Mouse (Mus musculus) kidney, postnatal 4 days (tissue): ENCODE results near the gene D17Wsu92e.
A peak's percentile ranks its signal among the peaks of the same experiment; 100 is the strongest.

Source experiments
- DNase-seq, 2 experiments: peaks; one replicate each; pipeline ENCODE4 v3.0.0; 2021; ENCODE audit warnings: mixed read lengths in 2 of 2

D17Wsu92e gene

GRCm38 (mm10) chr17:27821407-27822338, 1.2 kb upstream of the D17Wsu92e start:
- DNase-seq, result peak; percentile 59 to 71

DNA sequence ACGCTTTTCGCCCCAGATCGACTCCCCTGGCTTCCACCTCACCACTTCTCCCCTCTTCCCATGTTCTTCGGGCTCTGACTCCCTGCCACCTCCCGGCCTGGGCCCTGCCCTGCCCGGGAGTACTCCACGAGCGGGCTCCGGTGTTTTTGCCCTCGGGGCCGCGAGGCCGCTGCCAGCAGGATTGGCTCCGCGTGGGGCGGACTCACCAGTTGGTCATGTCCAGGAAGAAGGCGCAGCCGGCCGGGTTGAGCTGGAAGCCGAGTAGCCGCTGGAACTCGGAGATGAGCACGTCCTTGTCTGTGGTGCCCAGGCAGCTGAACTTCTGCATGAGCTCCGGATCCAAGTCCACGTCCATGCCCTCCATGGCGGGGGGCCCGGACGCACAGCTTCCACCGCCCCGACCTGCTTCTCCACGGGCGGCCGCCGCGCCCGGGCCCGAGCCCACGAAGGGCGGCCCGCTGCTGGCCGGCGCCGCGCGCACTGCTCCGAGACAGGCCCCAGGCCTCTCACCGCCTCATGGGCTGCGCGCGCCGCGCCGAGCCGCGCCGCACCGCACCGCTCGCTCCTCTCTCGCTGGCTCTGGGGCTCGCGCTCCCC, 379 bp downstream of the D17Wsu92e start:
- DNase-seq, result peak; percentile 69 to 81

- peak; percentile 50 to 61 for DNase-seq
These were observed 902 bp downstream of the D17Wsu92e start for GRCm38 (mm10) chr17:27819521-27819970.

DNA sequence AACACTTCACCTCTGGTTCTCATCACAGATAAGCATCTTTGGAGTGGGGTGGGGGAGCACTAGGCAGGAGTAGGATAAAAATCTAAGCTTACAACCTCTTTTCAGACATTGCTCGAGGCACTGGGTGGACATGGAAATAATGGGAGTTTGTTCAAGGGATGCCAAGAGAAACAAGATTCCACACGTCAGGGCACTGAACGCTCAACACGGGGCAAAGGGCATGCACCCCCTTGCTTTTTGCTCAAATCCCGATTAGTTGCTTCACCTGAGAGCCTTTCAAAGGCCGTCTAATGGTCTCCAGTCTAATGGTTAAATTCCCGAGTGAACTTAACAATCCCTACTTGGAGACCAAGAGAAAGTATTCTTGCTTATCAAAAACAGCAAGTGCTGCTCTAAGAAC, 1.4 kb downstream of the D17Wsu92e start:
- DNase-seq, result no peak

DNA sequence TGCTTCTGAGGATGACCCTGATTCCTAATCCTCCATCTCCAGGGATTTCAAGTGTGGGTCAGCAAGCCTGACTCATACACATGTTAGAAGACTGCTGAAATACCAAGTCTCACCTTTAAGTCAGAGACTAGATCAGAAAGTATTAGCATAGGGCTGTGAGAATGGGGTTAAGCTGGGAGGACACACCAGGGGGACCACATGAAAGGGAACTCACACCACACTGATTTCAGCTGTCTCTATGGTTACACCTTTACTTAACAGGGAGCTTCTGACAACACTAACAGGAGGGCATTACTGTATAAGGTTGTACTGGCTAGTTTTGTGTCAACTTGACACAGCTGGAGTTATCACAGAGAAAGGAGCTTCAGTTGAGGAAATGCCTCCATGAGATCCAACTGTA, 5.8 kb downstream of the D17Wsu92e start:
- DNase-seq, result no peak

- no peak for DNase-seq
These were observed 8.5 kb downstream of the D17Wsu92e start for GRCm38 (mm10) chr17:27811980-27812379.

- no peak for DNase-seq
These were observed 9.7 kb downstream of the D17Wsu92e start for GRCm38 (mm10) chr17:27810569-27811331.

DNA sequence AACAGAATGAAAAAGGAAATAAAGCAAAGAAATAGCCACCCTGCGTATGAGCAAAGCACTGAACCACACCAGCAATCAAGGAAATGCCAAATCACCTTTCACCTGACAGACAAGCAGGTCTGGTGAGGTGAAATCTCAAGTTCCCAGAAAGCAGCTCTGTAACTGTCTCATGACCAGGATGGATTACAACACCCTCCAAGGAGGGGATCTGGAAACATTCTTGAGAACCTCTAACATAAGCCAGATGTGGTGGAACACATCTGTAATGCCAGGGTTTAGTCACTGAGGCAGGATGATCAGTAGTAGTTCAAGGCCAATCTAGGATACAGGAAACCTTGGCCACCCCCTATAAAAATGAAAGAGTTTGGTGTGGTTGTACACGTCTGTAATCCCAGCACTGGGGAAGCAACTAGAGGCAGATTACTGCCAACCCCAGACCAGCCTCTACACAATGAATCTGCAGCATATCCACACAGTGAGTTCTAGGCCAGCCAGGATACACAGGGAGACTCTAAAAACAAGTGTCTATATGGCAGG, 12.8 kb downstream of the D17Wsu92e start:
- DNase-seq, result no peak

- no peak for DNase-seq
These were observed 15.4 kb downstream of the D17Wsu92e start for GRCm38 (mm10) chr17:27804803-27805770.

DNA sequence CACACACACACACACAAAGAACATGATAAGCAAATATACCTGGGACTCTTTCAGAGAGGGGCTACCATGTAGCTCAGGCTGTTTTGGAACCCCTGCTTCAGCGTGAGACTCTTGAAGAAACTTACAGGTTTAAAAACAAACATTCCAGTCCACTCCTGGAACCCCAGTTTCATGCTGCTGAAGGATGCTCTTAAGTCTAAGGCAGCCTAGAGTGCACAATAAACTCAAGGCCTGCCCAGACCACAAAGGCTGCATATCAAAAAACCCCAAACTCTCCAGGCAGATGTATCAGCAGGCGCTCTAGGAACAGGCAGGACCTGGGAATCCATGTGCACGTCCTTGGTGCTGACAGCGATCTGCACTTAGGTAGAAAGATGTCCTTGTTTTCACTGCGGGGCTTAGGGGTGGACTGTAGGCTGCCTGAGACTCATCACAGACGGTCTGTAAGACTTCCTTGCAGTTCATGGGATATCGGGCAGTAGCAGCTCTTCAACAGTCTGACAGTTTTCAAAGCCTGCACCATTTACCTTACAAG, 16.2 kb downstream of the D17Wsu92e start:
- DNase-seq, result no peak

DNA sequence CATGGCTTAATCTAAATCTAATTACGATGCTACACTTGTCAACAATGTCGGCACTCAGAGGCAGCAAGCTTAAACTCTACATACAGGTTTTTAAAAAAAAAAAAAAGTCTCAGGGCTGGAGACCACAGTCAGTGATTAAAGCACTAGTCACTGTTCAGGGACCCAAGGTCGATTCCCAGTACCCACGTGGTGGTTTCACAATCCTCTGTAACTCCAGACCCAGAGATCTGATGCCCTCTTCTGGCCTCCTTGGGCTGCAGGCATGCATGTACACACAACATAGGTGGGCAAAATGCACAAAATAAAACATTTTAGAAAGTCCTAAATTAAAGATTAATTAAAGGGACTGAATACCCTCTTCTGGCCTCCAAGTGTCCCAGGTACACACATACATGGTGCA, 16.7 kb downstream of the D17Wsu92e start:
- no peak for DNase-seq

- DNase-seq, result no peak
These were observed 19.5 kb downstream of the D17Wsu92e start for GRCm38 (mm10) chr17:27800710-27801648.

- peak; percentile 52 to 65 for DNase-seq
These were observed 20.5 kb downstream of the D17Wsu92e start for GRCm38 (mm10) chr17:27799771-27800584.

GRCm38 (mm10) chr17:27797341-27797872, 23.0 kb downstream of the D17Wsu92e start:
- DNase-seq, result peak; percentile 62 to 72

DNA sequence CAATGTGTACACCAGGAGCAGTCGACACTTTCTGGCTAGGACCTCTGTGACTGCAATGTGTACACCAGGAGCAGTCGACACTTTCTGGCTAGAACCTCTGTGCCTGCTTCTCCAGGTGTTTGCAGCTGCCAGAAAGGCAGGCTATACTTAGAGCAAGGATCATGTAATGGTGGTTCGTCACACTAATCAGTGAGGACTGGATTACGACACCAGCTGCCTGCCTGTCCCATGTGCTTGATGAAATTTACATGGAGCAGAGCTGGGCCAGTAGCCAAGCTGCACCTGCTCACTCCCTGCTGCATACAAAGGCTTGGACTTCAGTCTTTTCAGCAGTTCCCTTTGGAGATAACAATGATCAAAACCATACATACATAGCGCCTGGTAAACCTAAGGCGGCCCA, 23.7 kb downstream of the D17Wsu92e start:
- peak; percentile 26 to 59 for DNase-seq

GRCm38 (mm10) chr17:27793144-27793543, 27.3 kb downstream of the D17Wsu92e start:
- DNase-seq, result peak; percentile 13 to 26

GRCm38 (mm10) chr17:27792516-27792915, 27.9 kb downstream of the D17Wsu92e start:
- DNase-seq, result no peak

DNA sequence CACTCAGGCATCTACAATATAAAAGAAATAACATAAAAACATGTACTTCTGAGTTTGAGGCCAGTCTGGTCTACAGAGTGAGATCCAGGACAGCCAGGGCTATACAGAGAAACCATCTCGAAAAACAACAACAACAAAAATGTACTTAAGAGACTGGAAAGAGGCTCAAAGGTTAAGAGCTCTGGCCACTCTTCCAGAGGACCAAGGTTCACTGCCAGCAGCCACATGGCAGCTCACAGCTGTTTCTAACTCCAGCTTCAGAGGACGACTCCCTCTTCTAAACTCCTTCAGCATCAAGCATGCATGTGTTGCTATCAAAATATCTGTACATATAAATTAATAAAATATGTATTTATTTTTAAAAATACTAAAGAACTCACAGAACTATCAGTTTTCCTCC, 28.9 kb downstream of the D17Wsu92e start:
- DNase-seq, result no peak

DNA sequence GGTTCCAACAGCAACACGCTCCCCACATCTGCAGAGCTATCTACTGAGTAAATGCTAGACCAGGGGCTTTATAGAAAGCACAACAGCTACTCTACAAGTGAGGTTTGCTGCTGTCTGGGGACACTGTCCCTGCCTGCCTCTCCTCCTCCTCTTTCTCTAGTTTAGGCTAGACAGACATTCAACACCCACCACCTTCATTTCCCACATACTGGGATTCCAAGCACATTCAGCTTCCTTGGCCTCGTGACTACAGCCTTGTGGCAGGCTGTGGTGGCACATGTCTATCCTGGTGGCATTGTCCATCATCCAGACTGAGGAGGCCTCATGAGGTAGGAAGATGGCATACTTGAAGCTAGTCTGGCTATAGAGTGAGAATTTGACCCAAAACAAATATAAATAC, 29.5 kb downstream of the D17Wsu92e start:
- no peak for DNase-seq
